Mouse (Mus musculus) CH12.LX (cell line): ENCODE results near the gene Cebpb. TPM values are rescaled to one million over a fixed set of nuclear protein-coding genes. Genes with fewer than 3 reads are reported as not detected.

ENCODE experiments used
- DNase-seq: peaks from one replicate; pipeline ENCODE4 v3.0.0-alpha.2; 2013; ENCODE audit errors: extremely low read depth
- H3K27ac ChIP-seq: 2 replicates; pipeline ENCODE4 v1.5.1; 2012; ENCODE audit warnings: low read depth, mild to moderate bottlenecking, control low read depth, moderate library complexity; ENCODE audit not compliant: insufficient read depth
- H3K27me3 ChIP-seq: replicated peaks from 2 replicates; pipeline ENCODE3; 2012; ENCODE audit warnings: inconsistent platforms
- H3K36me3 ChIP-seq, 2 experiments: replicated peaks in 1 of 2; 2 replicates each; pipeline versions ENCODE3 to v1.6.1; 2012; ENCODE audit warnings: inconsistent platforms in 1 of 2, low read length in 1 of 2, mild to moderate bottlenecking in 1 of 2, mixed read lengths in 1 of 2, moderate library complexity in 1 of 2; ENCODE audit not compliant: control insufficient read depth in 1 of 2, insufficient read depth in 1 of 2
- H3K4me1 ChIP-seq, 2 experiments: 2 replicates each; pipeline ENCODE4 v1.6.1; 2012; ENCODE audit warnings: inconsistent platforms in 1 of 2, moderate library complexity in 1 of 2; ENCODE audit not compliant: insufficient read depth in 2 of 2, control insufficient read depth in 1 of 2
- H3K4me2 ChIP-seq: 2 replicates; pipeline ENCODE4 v1.6.1; 2012; ENCODE audit warnings: low read depth, mild to moderate bottlenecking, control low read depth; ENCODE audit not compliant: poor library complexity, insufficient read depth, severe bottlenecking
- H3K4me3 ChIP-seq, 3 experiments: fragments of 150-350 bp in 1 of 3; sonication (generic) in 1 of 3; replicated peaks in 1 of 3; 2 replicates each; pipeline versions ENCODE3 to v1.5.1; 2011 to 2012; ENCODE audit warnings: low read depth in 2 of 3, low read length in 2 of 3, mild to moderate bottlenecking in 2 of 3, moderate library complexity in 2 of 3, control low read depth in 1 of 3, improper control_type of control experiment in 1 of 3, inconsistent platforms in 1 of 3, mixed read lengths in 1 of 3; ENCODE audit not compliant: poor library complexity in 1 of 3
- H3K79me2 ChIP-seq: replicated peaks from 2 replicates; pipeline ENCODE4 v1.6.1; 2012; ENCODE audit warnings: mild to moderate bottlenecking, moderate library complexity; ENCODE audit not compliant: control insufficient read depth, poor library complexity, insufficient read depth, severe bottlenecking; ENCODE audit errors: extremely low read depth
- H3K9ac ChIP-seq: 2 replicates; pipeline ENCODE4 v1.6.1; 2012; ENCODE audit warnings: low read depth, mild to moderate bottlenecking, control low read depth, moderate library complexity; ENCODE audit not compliant: insufficient read depth
- H3K9me3 ChIP-seq: replicated peaks from 2 replicates; pipeline ENCODE3; 2012; ENCODE audit warnings: low read length, inconsistent platforms, mixed read lengths
- BHLHE40 ChIP-seq: IDR thresholded peaks from 2 replicates; pipeline ENCODE4 v1.6.1; 2011; ENCODE audit warnings: mild to moderate bottlenecking, low read depth, low read length, improper control_type of control experiment
- CTCF ChIP-seq, 2 experiments: IDR thresholded peaks in 1 of 2; conservative IDR thresholded peaks in 1 of 2; 2 replicates each; pipeline ENCODE4 v1.5.1; 2011 to 2012; ENCODE audit warnings: low read depth in 2 of 2, low read length in 2 of 2, improper control_type of control experiment in 1 of 2, inconsistent platforms in 1 of 2, mild to moderate bottlenecking in 1 of 2, moderate library complexity in 1 of 2
- ELF1 ChIP-seq: IDR thresholded peaks from 2 replicates; pipeline ENCODE4 v1.6.1; 2014; ENCODE audit warnings: low read depth, mild to moderate bottlenecking, inconsistent platforms, low read length, improper control_type of control experiment
- EP300 ChIP-seq: IDR thresholded peaks from 2 replicates; pipeline ENCODE4 v1.6.1; 2011; ENCODE audit warnings: low read length, improper control_type of control experiment
- ETS1 ChIP-seq: conservative IDR thresholded peaks from 2 replicates; pipeline ENCODE4 v1.6.1; 2012; ENCODE audit warnings: low read depth, mild to moderate bottlenecking, inconsistent platforms, low read length, improper control_type of control experiment, moderate library complexity
- GABPA ChIP-seq: IDR thresholded peaks from 2 replicates; pipeline ENCODE4 v1.6.1; 2012; ENCODE audit warnings: low read depth, low read length, improper control_type of control experiment, inconsistent platforms; ENCODE audit not compliant: insufficient replicate concordance
- HCFC1 ChIP-seq: IDR thresholded peaks from 2 replicates; pipeline ENCODE4 v1.6.1; 2012; ENCODE audit warnings: low read depth, mild to moderate bottlenecking, inconsistent platforms, low read length, improper control_type of control experiment
- IRF4 ChIP-seq: IDR thresholded peaks from 2 replicates; pipeline ENCODE4 v1.6.1; 2014; ENCODE audit warnings: low read depth, mild to moderate bottlenecking, inconsistent platforms, low read length, improper control_type of control experiment
- JUND ChIP-seq: conservative IDR thresholded peaks from 2 replicates; pipeline ENCODE4 v1.6.1; 2011; ENCODE audit warnings: low read depth, low read length, improper control_type of control experiment
- KAT2A ChIP-seq: IDR thresholded peaks from 2 replicates; pipeline ENCODE4 v1.6.1; 2012; ENCODE audit warnings: low read length, improper control_type of control experiment, inconsistent platforms; ENCODE audit not compliant: insufficient replicate concordance
- MAFK ChIP-seq: IDR thresholded peaks from 2 replicates; pipeline ENCODE4 v1.6.1; 2011; ENCODE audit warnings: low read length, improper control_type of control experiment; ENCODE audit not compliant: insufficient replicate concordance
- MAX ChIP-seq: IDR thresholded peaks from 2 replicates; pipeline ENCODE4 v1.6.1; 2011; ENCODE audit warnings: low read length, improper control_type of control experiment
- MAZ ChIP-seq: IDR thresholded peaks from 2 replicates; pipeline ENCODE4 v1.6.1; 2012; ENCODE audit warnings: low read depth, mild to moderate bottlenecking, inconsistent platforms, low read length, improper control_type of control experiment, moderate library complexity
- MEF2A ChIP-seq: IDR thresholded peaks from 2 replicates; pipeline ENCODE4 v1.6.1; 2014; ENCODE audit warnings: low read depth, mild to moderate bottlenecking, inconsistent platforms, low read length, improper control_type of control experiment, borderline replicate concordance
- MXI1 ChIP-seq: IDR thresholded peaks from 2 replicates; pipeline ENCODE4 v1.6.1; 2011; ENCODE audit warnings: mild to moderate bottlenecking, low read depth, low read length, improper control_type of control experiment
- MYC ChIP-seq: IDR thresholded peaks from 2 replicates; pipeline ENCODE4 v1.6.1; 2011; ENCODE audit warnings: low read depth, mild to moderate bottlenecking, improper control_type of control experiment, low read length
- NELFE ChIP-seq: IDR thresholded peaks from 2 replicates; pipeline ENCODE4 v1.6.1; 2011; ENCODE audit warnings: low read depth, low read length, improper control_type of control experiment
- NRF1 ChIP-seq: IDR thresholded peaks from 2 replicates; pipeline ENCODE4 v1.6.1; 2014; ENCODE audit warnings: low read depth, mild to moderate bottlenecking, inconsistent platforms, low read length, improper control_type of control experiment, moderate library complexity
- POLR2A ChIP-seq: IDR thresholded peaks from 2 replicates; pipeline ENCODE4 v1.6.1; 2011; ENCODE audit warnings: low read depth, mild to moderate bottlenecking, improper control_type of control experiment, low read length
- POLR2AphosphoS2 ChIP-seq: IDR thresholded peaks from 2 replicates; pipeline ENCODE4 v1.6.1; 2011; ENCODE audit warnings: low read depth, low read length, improper control_type of control experiment
- RAD21 ChIP-seq: IDR thresholded peaks from 2 replicates; pipeline ENCODE4 v1.6.1; 2011; ENCODE audit warnings: low read depth, mild to moderate bottlenecking, low read length, improper control_type of control experiment, moderate library complexity
- RCOR1 ChIP-seq: conservative IDR thresholded peaks from 2 replicates; pipeline ENCODE4 v1.6.1; 2012; ENCODE audit warnings: low read depth, mild to moderate bottlenecking, inconsistent platforms, low read length, improper control_type of control experiment
- SIN3A ChIP-seq: IDR thresholded peaks from 2 replicates; pipeline ENCODE4 v1.6.1; 2012; ENCODE audit warnings: low read length, improper control_type of control experiment, inconsistent platforms
- SMC3 ChIP-seq: IDR thresholded peaks from 2 replicates; pipeline ENCODE4 v1.6.1; 2011; ENCODE audit warnings: low read depth, low read length, improper control_type of control experiment
- TBP ChIP-seq: conservative IDR thresholded peaks from 2 replicates; pipeline ENCODE4 v1.6.1; 2011; ENCODE audit warnings: low read depth, low read length, improper control_type of control experiment
- USF1 ChIP-seq: IDR thresholded peaks from 2 replicates; pipeline ENCODE4 v1.6.1; 2014; ENCODE audit warnings: low read depth, mild to moderate bottlenecking, inconsistent platforms, low read length, improper control_type of control experiment
- USF2 ChIP-seq: conservative IDR thresholded peaks from 2 replicates; pipeline ENCODE4 v1.6.1; 2011; ENCODE audit warnings: low read depth, low read length, improper control_type of control experiment
- ZC3H11A ChIP-seq: IDR thresholded peaks from 2 replicates; pipeline ENCODE4 v1.6.1; 2012; ENCODE audit warnings: low read depth, mild to moderate bottlenecking, inconsistent platforms, low read length, improper control_type of control experiment
- ZKSCAN1 ChIP-seq: IDR thresholded peaks from 2 replicates; pipeline ENCODE4 v1.6.1; 2012; ENCODE audit warnings: low read depth, inconsistent platforms, low read length, improper control_type of control experiment, borderline replicate concordance
- ZMIZ1 ChIP-seq: IDR thresholded peaks from 2 replicates; pipeline ENCODE4 v1.6.1; 2012; ENCODE audit warnings: low read depth, mild to moderate bottlenecking, inconsistent platforms, low read length, improper control_type of control experiment
- dilution Hi-C: fragments of 300-500 bp; cut with MboI; formaldehyde crosslinking; loops from 2 replicates; pipeline ENCODE4 v1.14.3; 2020; ENCODE audit warnings: low sequenced_read_pairs; ENCODE audit not compliant: extremely low pct_unique_long_range_greater_than_20kb, extremely low pct_ligation_motif_present
- in situ Hi-C: fragments of 300-500 bp; cut with MboI; formaldehyde crosslinking; loops from 3 replicates; pipeline ENCODE4 v1.14.3; 2019; ENCODE audit warnings: low sequenced_read_pairs, low pct_ligation_motif_present, low pct_unique_long_range_greater_than_20kb, mixed read lengths
- polyA plus RNA-seq: library from polyadenylated mRNA; unstranded; fragments of >175 nt; gene quantifications from 2 replicates; pipeline ENCODE4 v1.2.1, GENCODE M21; 2012; ENCODE audit warnings: low read depth; ENCODE audit not compliant: insufficient read length
- total RNA-seq, 2 experiments: library from RNA; depleted of rRNA; stranded (reverse); fragments of 300-350 nt in 1 of 2; fragments of >200 nt in 1 of 2; gene quantifications; 2 replicates each; pipeline ENCODE4 v1.2.3; 2012 to 2014

Gene Cebpb
- total and polyA plus RNA-seq, 3 experiments: 0.19 to 6.2 (median 0.24) TPM

GRCm38 (mm10) chr2:167696143-167696542 lies 7.4 kb downstream of the Cebpb start:
- Histone ChIP-seq H3K9me3 (peaks cover 8% of the 10 kb centered on the region), H3K4me2 (no peak overlapping the region), H3K79me2 (no peaks in the 10 kb centered on the region; the same call in 1 of the 2 replicates), H3K4me1 (peaks cover 11 to 16% of the 10 kb centered on the region in 2 experiments), H3K36me3 (no peaks in the 10 kb centered on the region), H3K4me3 (no peak overlapping the region), H3K9ac (no peak overlapping the region), H3K27ac (no peak overlapping the region), H3K27me3 (peaks cover 53% of the 10 kb centered on the region)
- no peak for TF ChIP-seq MXI1
- no peak for TF ChIP-seq GABPA
- no peak for TF ChIP-seq KAT2A
- TF ChIP-seq ELF1: no peak
- TF ChIP-seq ZKSCAN1: no peak
- no peak for TF ChIP-seq MAZ
- TF ChIP-seq NELFE: no peak
- TF ChIP-seq IRF4: no peak
- TF ChIP-seq EP300: no peak
- no peak for TF ChIP-seq ETS1
- no peak for TF ChIP-seq MAFK
- TF ChIP-seq MAX: no peak
- TF ChIP-seq NRF1: no peak
- no peak for TF ChIP-seq SIN3A
- no peak for TF ChIP-seq BHLHE40
- TF ChIP-seq ZC3H11A: no peak
- TF ChIP-seq CTCF (conservative IDR thresholded peaks at IDR 0.05 in 1 of 2, IDR thresholded peaks at IDR 0.05 in 1 of 2; ENCODE audit: low read depth in 2 of 2, low read length in 2 of 2): no peak
- no peak for DNase-seq
- dilution Hi-C loops (loop anchor here (25.0 kb wide), 1 partner anchor 191 kb away; no protein-coding TSS in a partner anchor), in situ Hi-C loops (no loop called here)

DNA sequence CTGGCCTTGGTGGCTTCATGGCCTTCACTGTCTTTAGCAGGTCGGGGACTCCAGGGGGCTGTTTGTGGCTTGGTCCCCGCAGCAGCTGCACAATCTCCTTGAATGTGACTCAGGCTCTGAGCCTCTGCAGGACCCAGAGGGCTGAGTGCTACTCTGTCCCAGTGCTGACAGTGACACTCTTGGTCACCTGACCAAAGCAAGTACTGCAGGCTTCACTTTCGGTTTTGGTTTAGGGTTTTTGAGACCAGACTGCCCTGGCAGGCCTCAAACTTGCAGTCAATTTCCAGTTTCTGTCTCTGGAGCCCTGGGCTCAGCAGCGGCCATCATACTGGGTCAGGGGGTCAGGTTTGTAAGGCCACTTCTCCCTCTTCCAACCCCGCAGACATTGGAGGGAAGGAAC lies 9.2 kb downstream of the Cebpb start:
- in situ Hi-C loops: no loop called here
- peak overlapping the region; percentile 63 for H3K9ac ChIP-seq
- H3K27ac ChIP-seq: peak overlapping the region; percentile 44; the same call in 1 of the 2 replicates
- H3K4me1 ChIP-seq: peaks cover 9 to 11% of the 10 kb centered on the region in 2 experiments
- H3K79me2 ChIP-seq: no peaks in the 10 kb centered on the region
- H3K4me3 ChIP-seq: peak overlapping the region in 2 of 3 experiments; percentile 17 to 37
- peak; percentile 85 for DNase-seq
- H3K36me3 ChIP-seq: no peaks in the 10 kb centered on the region
- H3K9me3 ChIP-seq: peaks cover 8% of the 10 kb centered on the region
- peak overlapping the region; percentile 69; the same call in 1 of the 2 replicates for H3K4me2 ChIP-seq
- dilution Hi-C loops: loop anchor here (25.0 kb wide), 1 partner anchor 189 kb away; no protein-coding TSS in a partner anchor
- peaks cover 52% of the 10 kb centered on the region for H3K27me3 ChIP-seq
- TF ChIP-seq IRF4 (peak; percentile 95), ZMIZ1 (0 out of 2 replicates have a peak, but pooled peaks have one; percentile 41), USF1 (peak; percentile 89), NRF1 (no peak), RCOR1 (no peak), USF2 (peak; percentile 87), SIN3A (peak; percentile 56; the same call in 1 of the 2 replicates), NELFE (no peak), HCFC1 (peak; percentile 68), POLR2AphosphoS2 (no peak), MEF2A (peak; percentile 74; the same call in 1 of the 2 replicates), MXI1 (no peak; the same call in 1 of the 2 replicates), EP300 (peak; percentile 68), MAZ (no peak), JUND (peak; percentile 26; the same call in 1 of the 2 replicates), BHLHE40 (peak; percentile 99), RAD21 (peak; percentile 7), MYC (0 out of 2 replicates have a peak, but pooled peaks have one; percentile 32), SMC3 (peak; percentile 13; the same call in 1 of the 2 replicates), KAT2A (0 out of 2 replicates have a peak, but pooled peaks have one; percentile 34), CTCF (conservative IDR thresholded peaks at IDR 0.05 in 1 of 2, IDR thresholded peaks at IDR 0.05 in 1 of 2; ENCODE audit: low read depth in 2 of 2, low read length in 2 of 2) (no peak), POLR2A (peak; percentile 56), MAX (peak; percentile 75), TBP (peak; percentile 60; the same call in 1 of the 2 replicates), ETS1 (peak; percentile 97)
